Mouse (Mus musculus): ENCODE results near the gene Gm7030.
A peak's percentile ranks its signal among the peaks of the same experiment; 100 is the strongest.

GRCm38 (mm10) chr17:36131516-36132265 is 2.5 kb upstream of the Gm7030 start:
- TF ChIP-seq CTCF (conservative IDR thresholded peaks at IDR 0.05; ENCODE audit: low read length) (peak; percentile 33; the same call in 1 of the 2 replicates), POU5F1 (IDR thresholded peaks at IDR 0.05; ENCODE audit: borderline replicate concordance, low read length) (no peak), NANOG (IDR thresholded peaks at IDR 0.05; ENCODE audit: borderline replicate concordance, low read length) (no peak)
